Mouse (Mus musculus): ENCODE data around the gene Epop. TPM values are rescaled to one million over a fixed set of nuclear protein-coding genes. Genes with fewer than 3 reads are reported as not detected.
"Not testable (repeated sequence)": the region's sequence is repeated elsewhere in the genome, so short reads cannot be mapped to it uniquely, and the experiment has no call there.

Gene Epop
- polyA plus RNA-seq, 1 experiment from 2014 or later = 3.1 TPM

DNA sequence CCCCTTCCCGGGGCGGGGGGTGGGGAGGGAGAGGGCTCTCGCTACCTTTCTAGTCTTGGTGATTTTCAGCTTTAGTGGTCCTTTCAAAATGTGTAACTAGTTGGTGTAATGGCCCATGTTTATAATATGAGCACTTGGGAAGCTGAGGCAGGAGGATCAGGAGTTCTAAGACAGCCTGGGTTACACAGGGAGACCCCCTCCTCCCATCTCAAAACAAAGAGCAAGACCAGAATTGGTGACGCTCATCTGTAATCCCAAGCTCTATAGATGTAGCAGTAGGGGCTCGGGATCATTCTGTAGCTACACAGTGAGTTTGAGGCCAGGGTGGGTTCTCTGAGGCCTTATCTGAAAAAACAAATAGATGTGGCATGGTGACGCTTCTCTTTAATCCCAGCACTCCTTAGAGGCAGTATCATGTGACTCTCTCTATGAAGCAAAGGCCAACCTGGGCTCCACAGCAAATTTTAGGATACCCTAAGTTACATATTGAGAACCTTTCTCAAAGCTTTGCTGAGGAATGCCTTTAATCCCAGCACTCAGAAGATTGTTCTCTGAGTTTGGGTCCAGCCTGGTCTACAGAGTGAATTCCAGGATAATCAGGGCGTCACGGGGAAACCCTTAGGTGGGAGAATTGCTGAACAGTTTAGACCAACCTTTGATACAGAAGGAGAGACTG is 14.0 kb upstream of the Epop start:
- WGBS = 71% methylated on average over 8 of the region's 8 CpGs
- ATAC-seq (replicated peaks; ENCODE audit: low FRiP score, low TSS enrichment, low read depth) (no peak), DNase-seq (ENCODE audit: low spot score) (no peak)

DNA sequence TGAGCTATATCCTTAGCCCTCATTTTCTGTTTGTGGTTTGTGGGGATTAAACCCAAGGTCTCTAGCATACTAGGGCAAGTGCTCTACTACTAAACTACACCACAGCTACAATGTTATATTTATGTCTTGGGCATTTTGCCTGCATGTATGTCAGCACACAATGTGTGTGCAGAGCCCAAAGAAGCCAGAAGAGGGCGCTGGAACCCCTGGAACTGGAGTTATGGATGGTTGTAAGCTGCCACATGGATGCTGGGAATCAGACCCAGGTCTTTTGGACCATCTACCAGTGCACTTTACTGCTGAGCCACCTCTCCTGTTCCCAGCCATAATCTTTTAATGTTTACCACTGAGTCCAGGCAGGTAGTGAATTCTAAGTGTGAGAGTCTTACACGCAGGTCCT is 13.2 kb upstream of the Epop start:
- no peaks in the 10 kb centered on the region for H3K9me3 ChIP-seq (ENCODE audit: control insufficient read depth, low read length)
- no peak overlapping the region for H3K27ac ChIP-seq (ENCODE audit: low read depth)
- H3K4me1 ChIP-seq (replicated peaks; ENCODE audit: control insufficient read depth, insufficient read depth, low read length) = no peaks in the 10 kb centered on the region
- H3K4me2 ChIP-seq (ENCODE audit: low read length) = no peak overlapping the region
- H3K9ac ChIP-seq (ENCODE audit: low read length) = no peak overlapping the region
- DNase-seq (ENCODE audit: low spot score) (no peak), ATAC-seq (replicated peaks; ENCODE audit: low FRiP score, low TSS enrichment, low read depth) (no peak)
- no peaks in the 10 kb centered on the region for H3K36me3 ChIP-seq (ENCODE audit: control insufficient read depth, insufficient read depth, low read length)
- WGBS = 48% methylated on average over 2 of the region's 2 CpGs
- H3K27me3 ChIP-seq (replicated peaks; ENCODE audit: control insufficient read depth, insufficient read depth, low read length) = no peaks in the 10 kb centered on the region
- H3K4me3 ChIP-seq (ENCODE audit: low read depth, low read length) = no peak overlapping the region

More for the DNA sequence above, 14.0 kb upstream of the Epop start:
- H3K4me1 ChIP-seq (replicated peaks; ENCODE audit: control insufficient read depth, insufficient read depth, low read length) = no peaks in the 10 kb centered on the region
- H3K4me2 ChIP-seq (ENCODE audit: low read length) = no peak overlapping the region
- no peaks in the 10 kb centered on the region for H3K27me3 ChIP-seq (replicated peaks; ENCODE audit: control insufficient read depth, insufficient read depth, low read length)
- no peak overlapping the region for H3K27ac ChIP-seq (ENCODE audit: low read depth)
- no peak overlapping the region for H3K9ac ChIP-seq (ENCODE audit: low read length)
- no peaks in the 10 kb centered on the region for H3K36me3 ChIP-seq (ENCODE audit: control insufficient read depth, insufficient read depth, low read length)
- H3K9me3 ChIP-seq (ENCODE audit: control insufficient read depth, low read length) = no peaks in the 10 kb centered on the region
- H3K4me3 ChIP-seq (ENCODE audit: low read depth, low read length) = no peak overlapping the region

DNA sequence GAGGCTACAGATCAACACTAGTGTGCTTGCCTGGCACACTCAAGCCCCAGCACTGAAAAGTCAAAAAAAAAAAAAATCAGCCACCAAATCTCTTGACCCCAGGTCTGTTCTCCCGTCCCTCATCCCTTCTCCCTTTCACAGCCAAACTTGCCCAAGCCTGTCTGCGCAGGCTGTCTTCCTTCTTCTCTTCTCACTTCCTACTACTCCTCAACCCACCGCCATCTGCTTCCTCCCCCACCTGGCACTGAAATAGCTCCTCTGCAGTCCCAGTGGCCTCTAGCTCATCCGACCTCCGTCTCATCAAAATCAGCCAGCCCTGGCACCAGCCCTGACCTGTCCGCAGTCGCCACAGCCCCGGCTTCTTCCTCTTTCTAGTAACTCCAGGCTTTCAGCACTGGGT is 12.2 kb upstream of the Epop start:
- H3K36me3 ChIP-seq (ENCODE audit: control insufficient read depth, insufficient read depth, low read length) = no peaks in the 10 kb centered on the region
- no peaks in the 10 kb centered on the region for H3K4me1 ChIP-seq (replicated peaks; ENCODE audit: control insufficient read depth, insufficient read depth, low read length)
- H3K27me3 ChIP-seq (replicated peaks; ENCODE audit: control insufficient read depth, insufficient read depth, low read length) = no peaks in the 10 kb centered on the region
- no peak overlapping the region for H3K9ac ChIP-seq (ENCODE audit: low read length)
- WGBS = 64% methylated on average over 8 of the region's 8 CpGs
- H3K4me3 ChIP-seq (ENCODE audit: low read depth, low read length) = no peak overlapping the region
- no peak overlapping the region for H3K27ac ChIP-seq (ENCODE audit: low read depth)
- no peak for ATAC-seq (replicated peaks; ENCODE audit: low FRiP score, low TSS enrichment, low read depth)
- H3K9me3 ChIP-seq (ENCODE audit: control insufficient read depth, low read length) = no peaks in the 10 kb centered on the region
- no peak for DNase-seq (ENCODE audit: low spot score)
- no peak overlapping the region for H3K4me2 ChIP-seq (ENCODE audit: low read length)

DNA sequence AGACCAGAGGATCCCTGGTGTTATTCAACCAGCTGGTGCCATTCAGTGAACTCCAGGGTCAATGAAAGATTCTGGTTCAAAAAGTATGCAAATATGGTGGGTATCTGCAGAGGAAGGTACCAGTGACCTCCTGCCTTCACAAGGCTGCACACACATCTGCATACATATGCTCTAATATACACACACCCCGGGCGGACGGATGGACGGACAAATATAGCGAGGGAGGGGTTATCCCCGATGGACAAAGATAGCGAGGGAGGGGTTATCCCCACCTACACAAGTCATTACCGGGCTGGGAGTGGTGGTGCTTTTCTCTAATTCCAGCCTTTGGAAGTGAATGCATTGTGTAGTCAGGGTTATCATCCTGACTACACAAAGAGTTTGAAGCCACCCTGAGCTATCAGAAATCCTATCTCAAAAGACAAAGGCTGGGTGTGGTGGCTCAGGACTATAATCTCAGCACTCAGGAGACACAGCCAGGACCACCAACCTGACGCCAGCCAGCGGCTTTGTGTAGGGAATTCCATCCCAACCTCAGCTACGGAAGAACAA is 6.0 kb upstream of the Epop start:
- no peak overlapping the region for H3K4me3 ChIP-seq (ENCODE audit: low read depth, low read length)
- no peaks in the 10 kb centered on the region for H3K9me3 ChIP-seq (ENCODE audit: control insufficient read depth, low read length)
- H3K4me2 ChIP-seq (ENCODE audit: low read length) = no peak overlapping the region
- no peaks in the 10 kb centered on the region for H3K36me3 ChIP-seq (ENCODE audit: control insufficient read depth, insufficient read depth, low read length)
- no peaks in the 10 kb centered on the region for H3K4me1 ChIP-seq (replicated peaks; ENCODE audit: control insufficient read depth, insufficient read depth, low read length)
- WGBS = 61% methylated on average over 11 of the region's 11 CpGs
- peaks cover 12% of the 10 kb centered on the region for H3K27me3 ChIP-seq (replicated peaks; ENCODE audit: control insufficient read depth, insufficient read depth, low read length)
- no peak overlapping the region for H3K27ac ChIP-seq (ENCODE audit: low read depth)
- no peak overlapping the region for H3K9ac ChIP-seq (ENCODE audit: low read length)
- ATAC-seq (replicated peaks; ENCODE audit: low FRiP score, low TSS enrichment, low read depth) (no peak), DNase-seq (ENCODE audit: low spot score) (no peak)

GRCm38 (mm10) chr11:97632440-97632839 is 2.9 kb upstream of the Epop start:
- H3K9ac ChIP-seq (ENCODE audit: low read length); H3K36me3 ChIP-seq (ENCODE audit: control insufficient read depth, insufficient read depth, low read length); ATAC-seq (replicated peaks; ENCODE audit: low FRiP score, low TSS enrichment, low read depth); H3K27ac ChIP-seq (ENCODE audit: low read depth); H3K4me3 ChIP-seq (ENCODE audit: low read depth, low read length); DNase-seq (ENCODE audit: low spot score); H3K4me1 ChIP-seq (replicated peaks; ENCODE audit: control insufficient read depth, insufficient read depth, low read length); H3K4me2 ChIP-seq (ENCODE audit: low read length); H3K9me3 ChIP-seq (ENCODE audit: control insufficient read depth, low read length): not testable (repeated sequence)
- WGBS = 85% methylated on average over 4 of the region's 4 CpGs
- peaks cover 42% of the 10 kb centered on the region for H3K27me3 ChIP-seq (replicated peaks; ENCODE audit: control insufficient read depth, insufficient read depth, low read length)

DNA sequence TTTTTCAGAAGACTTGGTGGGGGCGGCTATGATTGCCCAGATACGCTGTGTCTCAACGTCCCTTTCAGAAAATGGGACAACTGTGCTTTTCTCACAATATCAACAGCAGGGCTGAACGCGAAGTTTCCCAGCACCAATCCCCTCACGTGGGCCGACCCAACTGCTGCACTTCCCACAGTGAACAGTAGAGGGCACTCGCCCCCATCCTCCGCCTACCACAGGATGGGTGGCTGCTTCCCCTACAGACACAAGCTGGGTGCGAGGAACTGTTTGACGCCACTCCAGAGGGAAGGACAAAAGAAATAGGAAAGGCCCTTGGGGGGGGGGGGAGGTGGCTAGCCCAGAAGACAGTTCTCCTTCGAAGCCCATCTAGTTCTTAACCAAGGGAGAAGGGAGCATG is 2.4 kb upstream of the Epop start:
- Histone ChIP-seq H3K9ac (ENCODE audit: low read length) (no peak overlapping the region), H3K9me3 (ENCODE audit: control insufficient read depth, low read length) (no peaks in the 10 kb centered on the region), H3K4me3 (ENCODE audit: low read depth, low read length) (no peak overlapping the region), H3K4me2 (ENCODE audit: low read length) (no peak overlapping the region), H3K27ac (ENCODE audit: low read depth) (no peak overlapping the region), H3K4me1 (replicated peaks; ENCODE audit: control insufficient read depth, insufficient read depth, low read length) (0 out of 2 replicates have a peak, but pooled peaks cover 6% of the 10 kb centered on the region), H3K27me3 (replicated peaks; ENCODE audit: control insufficient read depth, insufficient read depth, low read length) (peaks cover 47% of the 10 kb centered on the region), H3K36me3 (ENCODE audit: control insufficient read depth, insufficient read depth, low read length) (no peaks in the 10 kb centered on the region)
- ATAC-seq (replicated peaks; ENCODE audit: low FRiP score, low TSS enrichment, low read depth) (0 out of 2 replicates have a peak, but pooled peaks have one; percentile 5), DNase-seq (ENCODE audit: low spot score) (peak; percentile 96)
- WGBS = 3% methylated on average over 12 of the region's 12 CpGs

- Histone ChIP-seq H3K4me1 (replicated peaks; ENCODE audit: control insufficient read depth, insufficient read depth, low read length) (0 out of 2 replicates have a peak, but pooled peaks cover 10% of the 10 kb centered on the region), H3K4me3 (ENCODE audit: low read depth, low read length) (no peak overlapping the region), H3K27me3 (replicated peaks; ENCODE audit: control insufficient read depth, insufficient read depth, low read length) (peaks cover 51% of the 10 kb centered on the region), H3K9me3 (ENCODE audit: control insufficient read depth, low read length) (no peaks in the 10 kb centered on the region), H3K36me3 (ENCODE audit: control insufficient read depth, insufficient read depth, low read length) (no peaks in the 10 kb centered on the region), H3K4me2 (ENCODE audit: low read length) (no peak overlapping the region), H3K9ac (ENCODE audit: low read length) (no peak overlapping the region), H3K27ac (ENCODE audit: low read depth) (no peak overlapping the region)
- no peak for DNase-seq (ENCODE audit: low spot score)
- WGBS = 20% methylated on average over 5 of the region's 5 CpGs
- ATAC-seq (replicated peaks; ENCODE audit: low FRiP score, low TSS enrichment, low read depth) = no peak
Observed at GRCm38 (mm10) chr11:97631500-97631899, 2.0 kb upstream of the Epop start.

- 32% methylated on average over 2 of the region's 2 CpGs for WGBS
Observed at GRCm38 (mm10) chr11:97631046-97631445, 1.5 kb upstream of the Epop start.

More at GRCm38 (mm10) chr11:97631046-97631445, 1.5 kb upstream of the Epop start:
- ATAC-seq (replicated peaks; ENCODE audit: low FRiP score, low TSS enrichment, low read depth) (no peak), DNase-seq (ENCODE audit: low spot score) (no peak)
- Histone ChIP-seq H3K27ac (ENCODE audit: low read depth) (no peak overlapping the region), H3K4me1 (replicated peaks; ENCODE audit: control insufficient read depth, insufficient read depth, low read length) (0 out of 2 replicates have a peak, but pooled peaks cover 12% of the 10 kb centered on the region), H3K36me3 (ENCODE audit: control insufficient read depth, insufficient read depth, low read length) (no peaks in the 10 kb centered on the region), H3K4me2 (ENCODE audit: low read length) (no peak overlapping the region), H3K4me3 (ENCODE audit: low read depth, low read length) (no peak overlapping the region), H3K9me3 (ENCODE audit: control insufficient read depth, low read length) (no peaks in the 10 kb centered on the region), H3K9ac (ENCODE audit: low read length) (no peak overlapping the region), H3K27me3 (replicated peaks; ENCODE audit: control insufficient read depth, insufficient read depth, low read length) (peaks cover 55% of the 10 kb centered on the region)

Measured in intestine, embryonic 14.5 days (tissue).